Comparison of ENCODE assay signal across 13 mouse cellular contexts in genomic region chr1:133613817-133614216, GRCm38 (mm10). TPM values are rescaled to one million over a fixed set of nuclear protein-coding genes. Genes with fewer than 3 reads are reported as not detected.
DNase-seq lines count a peak whose midpoint lies in the region; ATAC-seq and TF ChIP-seq lines count a peak whose summit lies in the region.
"Had no signal": no experiment of that assay in that cellular context is flagged by ENCODE, and none has a peak within 500 bp of the region (broad histone marks: within the 10 kb centered on the region; RNA-seq: fewer than 3 reads in every experiment).

No protein-coding gene starts in this region.

- H3K27me3 ChIP-seq in CH12.LX (replicated peaks), result no peaks in the 10 kb centered on the region
- H3K27me3 ChIP-seq: forebrain, embryonic 15.5 days; neural tube, embryonic 15.5 days had no signal

- H3K4me3 ChIP-seq in left cerebral cortex, adult 2 months, result no peak overlapping the region
- H3K4me3 ChIP-seq in CH12.LX (replicated peaks in 1 of 3; ENCODE audit: low read depth in 2 of 3, low read length in 2 of 3, poor library complexity in 1 of 3), result no peak overlapping the region
- H3K4me3 ChIP-seq: forebrain, embryonic 15.5 days; neural tube, embryonic 15.5 days had no signal

- peaks cover 11% of the 10 kb centered on the region for H3K79me2 ChIP-seq in CH12.LX (replicated peaks; ENCODE audit: control insufficient read depth, extremely low read depth, insufficient read depth, poor library complexity, severe bottlenecking)

- H3K36me3 ChIP-seq in CH12.LX (replicated peaks in 1 of 2; ENCODE audit: control insufficient read depth in 1 of 2, insufficient read depth in 1 of 2, low read length in 1 of 2), result peaks cover 3 to 15% of the 10 kb centered on the region in 2 experiments

- H3K27ac ChIP-seq in left cerebral cortex, adult 2 months, result no peak overlapping the region
- no peak overlapping the region for H3K27ac ChIP-seq in CH12.LX (ENCODE audit: insufficient read depth, low read depth)
- H3K27ac ChIP-seq: forebrain, embryonic 15.5 days; macrophage; neural tube, embryonic 15.5 days had no signal

- dilution Hi-C loops in CH12.LX (cut with MboI; ENCODE audit: extremely low pct_ligation_motif_present, extremely low pct_unique_long_range_greater_than_20kb, low sequenced_read_pairs), result no loop called here

- H3K4me2 ChIP-seq in CH12.LX (ENCODE audit: insufficient read depth, low read depth, poor library complexity, severe bottlenecking), result no peak overlapping the region
- H3K4me2 ChIP-seq: forebrain, embryonic 15.5 days; neural tube, embryonic 15.5 days had no signal

- in situ Hi-C loops in CH12.LX (cut with MboI; ENCODE audit: low pct_ligation_motif_present, low pct_unique_long_range_greater_than_20kb, low sequenced_read_pairs), result loop anchor here (25.0 kb wide), 1 partner anchor 427 kb away; no protein-coding TSS in a partner anchor

- DNase-seq in left cerebral cortex, adult 2 months (ENCODE audit: extremely low spot score in 1 of 2, low spot score in 2 of 2), result no peak
- DNase-seq in left cerebral cortex, adult 18-20 months (ENCODE audit: low spot score in 2 of 2), result no peak
- peak; percentile 27 for DNase-seq in CH12.LX (ENCODE audit: extremely low read depth)
- peak; percentile 64 for DNase-seq in MEL-GATA-1-ER (ENCODE audit: extremely low read depth, low read depth)
- DNase-seq in testis, postnatal 14 days (ENCODE audit: low spot score), result no peak
- DNase-seq: adrenal gland, adult 2 months; kidney, postnatal 10 days had no signal

- intact Hi-C loops in left cerebral cortex, adult 2 months (cut with DNase I), result loop anchor here (5.0 kb wide), 3 partner anchors 467 to 587 kb away; partner anchors contain the start of gene Ppp1r15b

- TF ChIP-seq EP300 in CH12.LX (IDR thresholded peaks at IDR 0.05; ENCODE audit: low read length), result no peak

- TF ChIP-seq RAD21 in CH12.LX (IDR thresholded peaks at IDR 0.05; ENCODE audit: low read depth, low read length), result peak; percentile 22

- peaks cover 0 to 11% of the 10 kb centered on the region in 2 experiments; a peak in 2 of 4 replicates for H3K4me1 ChIP-seq in CH12.LX (ENCODE audit: control insufficient read depth in 1 of 2, insufficient read depth in 2 of 2)

- H3K9ac ChIP-seq in CH12.LX (ENCODE audit: insufficient read depth, low read depth), result no peak overlapping the region
- H3K9ac ChIP-seq: forebrain, embryonic 15.5 days; neural tube, embryonic 15.5 days had no signal

- ATAC-seq in megakaryocyte progenitor cell, adult 5-6 weeks (replicated peaks; ENCODE audit: poor library complexity), result peak; percentile 27; the same call in 1 of the 2 replicates
- ATAC-seq in inflammation-experienced regulatory T-cells, adult 6 months, result no peak
- ATAC-seq: forebrain, embryonic 15.5 days had no signal

- peak; percentile 50 for TF ChIP-seq CTCF in left cerebral cortex, adult 2 months (IDR thresholded peaks at IDR 0.05)
- peak; percentile 50 to 52; a peak in 3 of 4 replicates for TF ChIP-seq CTCF in CH12.LX (conservative IDR thresholded peaks at IDR 0.05 in 1 of 2, IDR thresholded peaks at IDR 0.05 in 1 of 2; ENCODE audit: low read depth in 2 of 2, low read length in 2 of 2)

- H3K9me3 ChIP-seq in CH12.LX (replicated peaks; ENCODE audit: low read length), result no peaks in the 10 kb centered on the region
- H3K9me3 ChIP-seq: forebrain, embryonic 15.5 days; neural tube, embryonic 15.5 days had no signal

- TF ChIP-seq POLR2A in CH12.LX (IDR thresholded peaks at IDR 0.05; ENCODE audit: low read depth, low read length), result no peak

TF ChIP-seq in CH12.LX, 34 proteins besides CTCF, POLR2A, EP300 and RAD21:
- TF ChIP-seq UBTF (IDR thresholded peaks at IDR 0.05; ENCODE audit: low read depth, low read length), result no peak
- no peak for TF ChIP-seq MAX (IDR thresholded peaks at IDR 0.05; ENCODE audit: low read length)
- no peak for TF ChIP-seq JUN (IDR thresholded peaks at IDR 0.05; ENCODE audit: insufficient read depth, low read depth, low read length)
- no peak for TF ChIP-seq USF2 (conservative IDR thresholded peaks at IDR 0.05; ENCODE audit: low read depth, low read length)
- TF ChIP-seq MAZ (IDR thresholded peaks at IDR 0.05; ENCODE audit: low read depth, low read length), result no peak
- no peak for TF ChIP-seq ETS1 (conservative IDR thresholded peaks at IDR 0.05; ENCODE audit: low read depth, low read length)
- TF ChIP-seq PAX5 (IDR thresholded peaks at IDR 0.05; ENCODE audit: low read length), result no peak
- no peak for TF ChIP-seq TBP (conservative IDR thresholded peaks at IDR 0.05; ENCODE audit: low read depth, low read length)
- no peak for TF ChIP-seq RCOR1 (conservative IDR thresholded peaks at IDR 0.05; ENCODE audit: low read depth, low read length)
- TF ChIP-seq POLR2AphosphoS2 (IDR thresholded peaks at IDR 0.05; ENCODE audit: low read depth, low read length), result no peak
- no peak for TF ChIP-seq CHD2 (IDR thresholded peaks at IDR 0.05; ENCODE audit: low read length)
- no peak for TF ChIP-seq ELF1 (IDR thresholded peaks at IDR 0.05; ENCODE audit: low read depth, low read length)
- TF ChIP-seq CHD1 (IDR thresholded peaks at IDR 0.05; ENCODE audit: low read depth, low read length), result no peak

RNA-seq across cellular contexts. Expression of gene Snrpe, which starts 3.7 kb away (rescaled TPM):
- 10 to 100 TPM; 58.3 to 70.2 TPM for total RNA-seq in left cerebral cortex, adult 2 months (2021)
- 10 to 100 TPM; 58.7 to 64.4 TPM for total RNA-seq in left cerebral cortex, adult 18-20 months (2021)
- total RNA-seq in CH12.LX (2012; rRNA removed), result 405 and 498 TPM in 2 replicates
- total RNA-seq in CH12.LX (2014; rRNA removed), result 877 and 995 TPM in 2 replicates
- polyA plus RNA-seq in CH12.LX (2012; ENCODE audit: insufficient read length, low read depth), result 417 and 508 TPM in 2 replicates
- 442 and 480 TPM in 2 replicates for total RNA-seq in megakaryocyte progenitor cell, adult 5-6 weeks (2015)
- total RNA-seq in megakaryocyte progenitor cell, adult 5-6 weeks (2017), result 355 and 432 TPM in 2 replicates
- 100 to 1,000 TPM; 348 to 504 (median 400) TPM for polyA plus RNA-seq in inflammation-experienced regulatory T-cells, adult 6 months (2017; shearing (Covaris generic))

RNA-seq across cellular contexts. Expression of gene Zbed6, which starts 46.9 kb away (rescaled TPM):
- 1 to 10 TPM; 6.3 to 7.1 TPM for total RNA-seq in left cerebral cortex, adult 2 months (2021)
- 1 to 10 TPM; 8.3 TPM for total RNA-seq in left cerebral cortex, adult 18-20 months (2021)
- 4.4 and 5.3 TPM in 2 replicates for total RNA-seq in CH12.LX (2012; rRNA removed)
- total RNA-seq in CH12.LX (2014; rRNA removed), result 1.6 and 1.7 TPM in 2 replicates
- 2.9 and 3.7 TPM in 2 replicates for polyA plus RNA-seq in CH12.LX (2012; ENCODE audit: insufficient read length, low read depth)
- total RNA-seq in megakaryocyte progenitor cell, adult 5-6 weeks (2015), result 9.1 and 12.8 TPM in 2 replicates
- total RNA-seq in megakaryocyte progenitor cell, adult 5-6 weeks (2017), result 9.3 and 14.9 TPM in 2 replicates
- not detected for polyA plus RNA-seq in inflammation-experienced regulatory T-cells, adult 6 months (2017; shearing (Covaris generic))
- polyA plus RNA-seq: adrenal gland, adult 2 months; forebrain, embryonic 15.5 days; heart, embryonic 16.5 days; neural tube, embryonic 15.5 days had no signal

RNA-seq across cellular contexts. Expression of gene Gm38394, which starts 47.3 kb away (rescaled TPM):
- total RNA-seq in left cerebral cortex, adult 2 months (2021), result 10 to 100 TPM; 30.9 to 33.7 TPM
- total RNA-seq in left cerebral cortex, adult 18-20 months (2021), result 10 to 100 TPM; 23.9 to 27.1 TPM
- 4.0 and 4.7 TPM in 2 replicates for total RNA-seq in CH12.LX (2012; rRNA removed)
- 2.7 and 2.8 TPM in 2 replicates for total RNA-seq in CH12.LX (2014; rRNA removed)
- polyA plus RNA-seq in CH12.LX (2012; ENCODE audit: insufficient read length, low read depth), result 6.3 and 8.2 TPM in 2 replicates
- total RNA-seq in megakaryocyte progenitor cell, adult 5-6 weeks (2015), result 18.2 and 19.0 TPM in 2 replicates
- 4.1 and 8.7 TPM in 2 replicates for total RNA-seq in megakaryocyte progenitor cell, adult 5-6 weeks (2017)
- 1 to 10 TPM; 2.8 to 3.6 (median 3.5) TPM for polyA plus RNA-seq in inflammation-experienced regulatory T-cells, adult 6 months (2017; shearing (Covaris generic))

Comparison
In these comparisons a context has a peak if more than half of its experiments do, and no peak if none do; other contexts are left out.
1. DNase-seq: peak in CH12.LX (single experiment) and MEL-GATA-1-ER (single experiment); none in left cerebral cortex, adult 2 months (0 of 2), left cerebral cortex, adult 18-20 months (0 of 2) and testis, postnatal 14 days (single experiment).
2. RNA of gene Snrpe, which starts 3.7 kb away (total RNA-seq): 405 to 995 TPM in CH12.LX and 355 to 480 TPM in megakaryocyte progenitor cell, adult 5-6 weeks; 58.3 to 70.2 TPM in left cerebral cortex, adult 2 months and 58.7 to 64.4 TPM in left cerebral cortex, adult 18-20 months; every median in the first group is over 4 times any median in the second.